Mouse (Mus musculus) ES-Bruce4 (cell line): ENCODE measurements around the gene Cygb. TPM values are rescaled to one million over a fixed set of nuclear protein-coding genes. Genes with fewer than 3 reads are reported as not detected.

Experiments used
- H3K27ac ChIP-seq: 2 replicates; pipeline ENCODE4 v1.5.1; 2012; ENCODE audit warnings: low read length, inconsistent platforms; ENCODE audit not compliant: insufficient read depth
- H3K27me3 ChIP-seq: 2 replicates; pipeline ENCODE4 v1.6.1; 2012; ENCODE audit warnings: mild to moderate bottlenecking, low read length, inconsistent platforms; ENCODE audit not compliant: control insufficient read depth, poor library complexity, insufficient read depth, severe bottlenecking
- H3K36me3 ChIP-seq: 2 replicates; pipeline ENCODE4 v1.6.1; 2012; ENCODE audit warnings: inconsistent platforms, mild to moderate bottlenecking, low read length, moderate library complexity; ENCODE audit not compliant: control insufficient read depth, poor library complexity, insufficient read depth, severe bottlenecking
- H3K4me1 ChIP-seq: one replicate; pipeline ENCODE4 v1.8.1; 2011; ENCODE audit warnings: low read length; ENCODE audit not compliant: control insufficient read depth, insufficient read depth
- H3K4me3 ChIP-seq: 2 replicates; pipeline ENCODE4 v1.5.1; 2011; ENCODE audit warnings: low read depth, mild to moderate bottlenecking, low read length
- H3K9ac ChIP-seq: 2 replicates; pipeline ENCODE4 v1.6.1; 2012; ENCODE audit warnings: low read depth, mild to moderate bottlenecking, inconsistent platforms; ENCODE audit not compliant: poor library complexity, severe bottlenecking
- H3K9me3 ChIP-seq: replicated peaks from 2 replicates; pipeline ENCODE4 v1.6.1; 2012; ENCODE audit warnings: mild to moderate bottlenecking, low read length, inconsistent platforms; ENCODE audit not compliant: control insufficient read depth, poor library complexity, insufficient read depth, severe bottlenecking
- CTCF ChIP-seq: IDR thresholded peaks from one replicate; pipeline ENCODE4 v1.8.1; 2011; ENCODE audit warnings: low read depth, low read length
- EP300 ChIP-seq: IDR thresholded peaks from 2 replicates; pipeline ENCODE4 v1.6.1; 2011; ENCODE audit warnings: low read depth, low read length; ENCODE audit not compliant: insufficient read depth
- POLR2A ChIP-seq: IDR thresholded peaks from one replicate; pipeline ENCODE4 v1.8.1; 2011; ENCODE audit warnings: low read length; ENCODE audit not compliant: insufficient read depth
- polyA plus RNA-seq: library from polyadenylated mRNA; stranded (reverse); fragments of >200 nt; gene quantifications from 2 replicates; pipeline ENCODE4 v1.2.4, GENCODE M21; 2011; ENCODE audit warnings: low read depth; ENCODE audit not compliant: missing spikeins, insufficient read depth, insufficient read length

Gene Cygb
- polyA plus RNA-seq, 1 experiment: not detected

GRCm38 (mm10) chr11:116623281-116624124, 30.6 kb downstream of the Cygb start:
- Histone ChIP-seq H3K36me3 (no peaks in the 10 kb centered on the region), H3K9me3 (no peaks in the 10 kb centered on the region), H3K27ac (no peak overlapping the region), H3K4me3 (peak overlapping the region; percentile 86), H3K27me3 (no peaks in the 10 kb centered on the region), H3K9ac (peak overlapping the region; percentile 86), H3K4me1 (peaks cover 13% of the 10 kb centered on the region)
- TF ChIP-seq POLR2A (no peak), CTCF (no peak), EP300 (no peak)

GRCm38 (mm10) chr11:116621258-116621704, 32.8 kb downstream of the Cygb start:
- TF ChIP-seq POLR2A (no peak), CTCF (no peak), EP300 (no peak)
- Histone ChIP-seq H3K27ac (no peak overlapping the region), H3K36me3 (no peaks in the 10 kb centered on the region), H3K27me3 (no peaks in the 10 kb centered on the region), H3K4me1 (peaks cover 18% of the 10 kb centered on the region), H3K4me3 (no peak overlapping the region), H3K9ac (no peak overlapping the region), H3K9me3 (no peaks in the 10 kb centered on the region)

- H3K36me3 ChIP-seq: no peaks in the 10 kb centered on the region
- no peak overlapping the region for H3K9ac ChIP-seq
- no peaks in the 10 kb centered on the region for H3K27me3 ChIP-seq
- H3K4me1 ChIP-seq: peaks cover 19% of the 10 kb centered on the region
- no peak overlapping the region for H3K4me3 ChIP-seq
- no peaks in the 10 kb centered on the region for H3K9me3 ChIP-seq
- no peak for TF ChIP-seq CTCF
- TF ChIP-seq POLR2A: no peak
- TF ChIP-seq EP300: no peak
- H3K27ac ChIP-seq: no peak overlapping the region
Measured at GRCm38 (mm10) chr11:116620559-116621253, 33.4 kb downstream of the Cygb start.

GRCm38 (mm10) chr11:116620073-116620472, 34.0 kb downstream of the Cygb start:
- Histone ChIP-seq H3K36me3 (no peaks in the 10 kb centered on the region), H3K4me3 (no peak overlapping the region), H3K9me3 (no peaks in the 10 kb centered on the region), H3K27me3 (no peaks in the 10 kb centered on the region), H3K4me1 (peaks cover 19% of the 10 kb centered on the region), H3K9ac (no peak overlapping the region), H3K27ac (no peak overlapping the region)
- TF ChIP-seq CTCF (no peak), EP300 (no peak), POLR2A (no peak)

- Histone ChIP-seq H3K27ac (no peak overlapping the region), H3K36me3 (no peaks in the 10 kb centered on the region), H3K9ac (no peak overlapping the region), H3K27me3 (no peaks in the 10 kb centered on the region), H3K4me1 (peaks cover 19% of the 10 kb centered on the region), H3K4me3 (no peak overlapping the region), H3K9me3 (no peaks in the 10 kb centered on the region)
- no peak for TF ChIP-seq POLR2A
- no peak for TF ChIP-seq CTCF
- no peak for TF ChIP-seq EP300
Measured at GRCm38 (mm10) chr11:116619561-116619960, 34.6 kb downstream of the Cygb start.

- peaks cover 16% of the 10 kb centered on the region for H3K4me1 ChIP-seq
- H3K9ac ChIP-seq: no peak overlapping the region
- no peaks in the 10 kb centered on the region for H3K9me3 ChIP-seq
- no peaks in the 10 kb centered on the region for H3K27me3 ChIP-seq
- no peak for TF ChIP-seq POLR2A
- no peak for TF ChIP-seq EP300
- no peak for TF ChIP-seq CTCF
- H3K36me3 ChIP-seq: no peaks in the 10 kb centered on the region
- no peak overlapping the region for H3K27ac ChIP-seq
- no peak overlapping the region for H3K4me3 ChIP-seq
Measured at GRCm38 (mm10) chr11:116619156-116619555, 35.0 kb downstream of the Cygb start.
